Mouse (Mus musculus): Measurements from ENCODE around the gene Trpv4. TPM values are rescaled to one million over a fixed set of nuclear protein-coding genes. Genes with fewer than 3 reads are reported as not detected.

Trpv4 gene
- total RNA-seq, 2 experiments from 2014 or later: 1.6 to 1.8 TPM

DNA sequence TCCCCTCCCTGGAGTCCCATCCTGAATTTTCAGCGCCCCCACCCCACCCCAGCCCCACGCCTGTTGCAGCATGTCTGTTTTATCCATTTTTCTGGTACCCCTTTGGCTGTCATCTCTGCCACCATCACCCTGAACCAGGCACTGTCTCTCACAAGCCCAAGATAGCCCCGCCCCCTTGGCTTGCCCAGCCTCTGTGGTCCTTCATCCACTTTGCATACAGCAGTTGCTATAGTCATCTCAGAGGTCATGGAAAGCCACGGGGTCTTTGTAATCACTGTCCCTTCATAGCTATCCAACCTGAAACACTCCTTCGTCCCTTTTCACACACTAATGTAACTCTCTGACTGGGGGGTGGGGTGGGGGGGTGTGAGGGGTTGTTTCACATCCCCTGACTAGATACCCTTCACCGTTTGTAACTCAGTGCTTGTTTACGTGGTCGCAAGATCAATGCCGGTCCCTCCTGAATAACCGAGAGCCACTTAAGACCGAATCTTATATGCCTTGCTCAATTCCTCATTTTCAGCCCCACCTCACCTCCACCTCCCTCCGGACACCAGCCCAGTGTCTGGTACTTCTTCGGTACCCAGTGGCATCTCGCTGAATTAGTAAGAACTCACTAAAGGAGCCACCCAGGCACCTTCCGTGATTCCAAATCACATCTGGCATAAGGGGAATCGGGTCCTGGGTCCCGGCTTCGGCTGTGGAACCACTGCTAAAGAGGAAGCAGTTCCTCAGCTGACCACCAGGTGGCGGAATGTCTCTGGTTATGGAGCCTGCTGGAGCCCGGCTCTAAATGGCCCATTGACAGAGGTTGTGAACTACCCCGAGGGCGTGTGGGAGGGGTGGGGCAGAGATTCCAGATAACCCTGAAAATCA lies 19.2 kb downstream of the Trpv4 start:
- peak; percentile 87 for DNase-seq
- intact Hi-C loops (cut with DNase I; ENCODE audit: low total_unique reads): loop anchor here (2.0 kb wide), 1 partner anchor 28 kb away; no protein-coding TSS in a partner anchor

DNA sequence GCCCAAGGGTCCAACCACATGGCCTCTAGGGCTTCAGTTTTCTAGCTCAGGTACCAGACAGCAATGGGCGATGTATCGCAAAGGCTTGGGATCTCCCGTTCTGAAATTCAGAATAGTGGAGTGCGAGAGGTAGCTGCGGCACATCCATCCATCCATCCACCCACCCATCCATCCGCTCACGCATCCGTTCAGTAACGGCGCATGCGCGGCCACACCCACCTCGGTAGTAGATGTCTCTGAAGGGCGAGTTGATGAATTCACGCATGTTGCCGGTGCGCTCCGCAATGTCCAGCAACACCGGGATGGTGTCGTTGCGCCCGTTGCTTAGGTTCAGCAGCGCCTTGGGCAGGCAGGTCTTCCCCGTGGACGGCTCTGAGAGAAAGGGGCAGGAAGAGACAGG lies 22.1 kb downstream of the Trpv4 start:
- intact Hi-C loops (cut with DNase I; ENCODE audit: low total_unique reads): no loop called here

DNA sequence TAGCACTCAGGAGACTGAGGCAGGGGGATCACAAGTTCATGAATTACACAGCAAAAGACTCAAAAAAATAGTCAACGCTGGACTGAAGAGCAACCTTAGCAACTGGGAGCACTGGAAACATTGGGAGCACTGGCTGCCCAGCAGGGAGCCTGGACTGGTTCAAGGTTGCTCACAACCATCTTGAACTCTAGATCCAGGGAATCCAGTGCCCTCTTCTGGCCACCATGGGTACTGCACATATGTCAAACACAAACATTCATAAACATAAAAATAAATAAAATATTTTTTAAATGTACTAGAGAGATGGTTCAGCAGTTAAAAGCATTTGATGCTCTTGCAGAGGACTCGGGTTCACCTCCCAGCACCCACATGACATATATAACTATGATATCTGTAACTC lies 26.9 kb downstream of the Trpv4 start:
- intact Hi-C loops (cut with DNase I; ENCODE audit: low total_unique reads): no loop called here
- no peak for DNase-seq

More for the DNA sequence above, 22.1 kb downstream of the Trpv4 start:
- no peak for DNase-seq

DNA sequence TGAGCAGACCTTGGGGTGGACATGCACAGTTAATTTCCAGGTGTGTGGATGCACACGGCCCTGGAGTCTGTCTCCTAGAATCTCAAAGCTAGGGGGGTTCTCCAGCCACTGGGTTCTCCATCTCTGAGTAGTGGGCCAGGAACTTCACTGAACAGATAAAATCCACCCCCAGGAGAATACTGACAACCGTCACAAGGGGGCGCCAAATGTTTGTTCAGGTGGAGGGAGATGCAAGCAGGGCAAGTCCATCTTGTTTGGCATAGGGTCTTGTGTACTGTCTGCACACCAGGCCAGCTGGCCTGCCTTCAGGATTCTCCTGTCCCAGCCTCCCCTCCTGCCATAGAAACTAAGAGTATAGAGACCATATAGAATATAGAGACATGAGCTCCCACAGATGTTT lies 32.6 kb downstream of the Trpv4 start:
- DNase-seq: peak; percentile 57
- intact Hi-C loops (cut with DNase I; ENCODE audit: low total_unique reads): no loop called here

DNA sequence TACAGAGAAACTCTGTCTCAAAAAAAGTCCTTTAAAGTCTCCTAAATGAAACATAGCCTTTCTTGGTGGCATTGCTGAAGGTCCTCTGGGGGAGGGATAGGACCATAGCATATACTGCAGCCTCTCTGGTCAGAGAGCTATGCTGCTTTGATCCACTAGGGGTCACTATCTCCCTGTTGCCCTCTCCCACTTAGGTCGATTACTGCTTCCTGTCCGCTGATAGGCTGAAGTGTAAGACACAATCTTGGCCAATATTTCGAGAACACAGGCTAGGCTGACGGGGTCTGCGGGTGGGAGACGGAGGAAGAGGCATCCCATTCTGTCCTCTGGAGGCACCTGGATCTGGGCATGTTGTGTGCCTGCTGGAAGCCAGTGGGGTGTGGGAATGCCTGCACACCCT lies 37.9 kb downstream of the Trpv4 start:
- intact Hi-C loops (cut with DNase I; ENCODE audit: low total_unique reads): no loop called here
- no peak for DNase-seq

DNA sequence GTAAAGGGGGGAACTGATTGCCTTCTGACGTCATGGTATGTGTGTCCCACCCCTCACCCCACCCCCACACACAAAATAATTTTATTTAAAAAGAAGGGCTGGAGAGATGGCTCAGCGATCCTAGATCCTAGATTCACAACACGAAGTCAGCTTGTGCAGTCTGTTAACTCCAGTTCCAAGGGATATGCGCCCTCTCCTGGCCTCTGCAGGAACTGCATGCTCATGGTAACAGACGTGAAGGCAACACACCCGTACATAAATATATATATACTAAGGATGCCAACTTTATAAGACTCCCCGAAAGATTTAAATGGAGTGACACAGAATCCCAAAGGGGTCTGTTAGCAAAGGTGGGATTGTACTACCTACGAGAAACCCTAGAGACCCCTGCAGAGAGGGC lies 39.4 kb downstream of the Trpv4 start:
- intact Hi-C loops (cut with DNase I; ENCODE audit: low total_unique reads): loop anchor here (5.0 kb wide), 1 partner anchor 157 kb away; no protein-coding TSS in a partner anchor
- peak; percentile 50 for DNase-seq

DNA sequence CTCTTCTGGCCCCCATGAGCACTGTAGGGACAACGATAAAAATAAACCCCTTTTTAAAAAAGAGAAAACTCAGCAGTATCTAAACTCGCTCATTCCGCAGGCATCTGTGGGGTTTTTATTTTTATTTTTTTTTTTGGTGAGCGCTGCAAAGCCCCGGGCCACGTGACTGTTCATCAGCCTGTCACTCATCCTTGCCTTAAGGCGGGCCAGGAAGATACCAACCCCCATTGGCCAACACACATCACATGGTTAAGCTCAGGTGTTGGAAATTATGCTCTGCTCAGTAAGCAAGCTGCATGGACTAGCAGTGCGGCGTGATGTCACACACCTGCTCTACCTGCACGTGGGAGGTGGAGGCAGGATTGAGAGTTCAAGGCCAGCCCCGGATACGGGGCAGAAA lies 40.4 kb downstream of the Trpv4 start:
- intact Hi-C loops (cut with DNase I; ENCODE audit: low total_unique reads): loop anchor here (5.0 kb wide), 1 partner anchor 156 kb away; no protein-coding TSS in a partner anchor
- no peak for DNase-seq

DNA sequence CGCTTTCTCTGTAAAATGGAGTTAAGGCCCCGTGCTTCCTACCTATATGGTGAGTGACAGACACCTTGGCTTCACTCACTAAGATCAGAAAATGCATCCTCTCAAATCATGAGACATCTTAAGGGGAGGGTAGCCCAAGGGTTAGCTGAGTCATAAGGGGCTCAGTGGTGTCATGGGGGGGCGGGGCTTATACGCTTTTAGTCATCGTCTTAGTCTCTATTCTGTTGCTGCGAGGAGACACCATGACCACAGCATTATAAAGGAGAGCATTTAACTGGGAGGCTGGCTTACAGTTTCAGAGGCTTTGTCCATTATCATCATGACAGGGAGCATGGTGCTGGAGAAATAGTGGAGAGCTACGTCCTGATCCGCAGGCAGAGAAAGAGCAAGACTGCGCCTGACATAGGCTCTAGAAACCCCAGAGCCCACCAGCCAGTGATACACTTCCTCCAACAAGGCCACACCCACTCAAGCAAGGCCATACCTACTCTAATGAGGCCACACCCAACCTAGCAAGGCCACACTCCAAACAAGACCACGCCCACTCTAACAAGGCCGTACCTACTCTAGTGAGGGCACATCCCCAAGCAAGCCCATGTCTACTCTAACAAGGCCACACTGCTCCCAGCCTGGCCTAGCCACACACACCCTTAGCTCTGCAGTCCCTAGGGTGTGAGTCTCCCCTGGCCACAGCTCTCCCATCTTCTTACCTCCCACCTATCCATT lies 41.7 kb downstream of the Trpv4 start:
- DNase-seq: no peak
- intact Hi-C loops (cut with DNase I; ENCODE audit: low total_unique reads): loop anchor here (5.0 kb wide), 1 partner anchor 154 kb away; no protein-coding TSS in a partner anchor

DNA sequence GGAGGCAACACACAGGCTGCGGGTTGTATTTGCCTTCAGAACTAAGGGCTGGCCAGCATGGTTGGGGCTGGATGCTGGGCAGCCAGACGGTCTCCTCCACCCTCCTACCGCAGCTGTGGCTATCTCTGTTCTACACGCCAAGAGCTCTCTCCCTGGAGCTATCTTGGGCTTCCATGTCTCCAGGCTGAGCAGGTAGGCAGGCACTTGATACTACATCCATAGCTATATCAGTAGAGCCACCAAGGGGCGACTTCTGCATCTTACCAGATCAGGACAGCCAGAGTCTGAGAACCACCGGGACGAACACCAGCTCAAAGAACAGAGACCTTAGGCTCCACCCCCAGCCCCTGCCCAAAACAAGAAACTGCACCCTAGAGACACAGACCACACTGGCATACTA lies 43.4 kb downstream of the Trpv4 start:
- DNase-seq: no peak
- intact Hi-C loops (cut with DNase I; ENCODE audit: low total_unique reads): loop anchor here (5.0 kb wide), 1 partner anchor 153 kb away; no protein-coding TSS in a partner anchor

DNA sequence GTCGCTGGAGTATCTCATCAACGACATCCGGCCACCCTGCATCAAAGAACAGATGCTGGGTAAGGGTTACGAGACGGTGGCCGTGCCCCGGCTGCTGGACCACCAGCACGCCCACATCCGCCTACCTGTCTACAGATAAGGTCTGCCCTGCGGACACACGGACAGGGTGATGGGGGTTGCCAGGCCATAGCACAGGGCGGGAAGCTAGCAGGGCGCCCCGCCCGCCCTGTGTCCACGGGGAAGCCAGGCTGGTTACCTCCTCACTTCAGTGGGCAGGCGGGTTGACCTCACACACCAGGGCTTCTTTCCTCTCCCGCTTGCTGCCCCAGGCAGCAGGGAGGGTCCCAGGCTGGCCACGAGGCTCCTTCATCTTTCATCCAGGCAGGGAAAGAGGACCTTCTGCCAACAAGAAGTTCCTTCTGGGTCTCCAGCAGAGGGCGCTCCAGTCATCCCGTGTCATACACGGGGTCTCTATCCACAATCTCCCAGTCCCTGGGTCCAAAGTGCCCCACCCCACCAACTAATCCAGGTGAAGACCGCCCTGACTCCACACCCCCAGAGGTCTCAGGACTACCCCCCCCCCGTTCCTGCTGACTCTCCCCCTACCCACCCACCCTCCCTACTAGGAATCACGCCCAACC lies 46.1 kb downstream of the Trpv4 start:
- intact Hi-C loops (cut with DNase I; ENCODE audit: low total_unique reads): no loop called here
- peak; percentile 40 for DNase-seq

DNA sequence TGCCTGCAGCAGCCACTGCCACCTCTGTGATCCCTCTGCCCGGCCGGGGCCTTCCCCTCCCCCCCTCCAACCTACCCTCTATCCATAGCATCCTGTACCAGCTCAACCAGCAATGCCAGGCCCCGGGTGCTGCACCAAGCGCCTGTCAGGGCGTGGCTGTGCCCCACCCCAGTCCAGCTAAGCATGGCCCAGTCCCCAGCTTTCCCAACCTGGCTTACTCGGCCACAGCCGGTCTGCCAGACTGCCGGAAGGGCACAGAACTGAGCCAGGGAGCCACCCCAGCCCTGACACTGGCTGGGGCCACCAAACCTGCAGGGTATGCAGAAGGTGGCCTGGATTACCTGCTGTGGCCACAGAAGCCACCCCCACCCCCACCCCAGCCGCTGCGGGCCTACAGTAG lies 47.0 kb downstream of the Trpv4 start:
- intact Hi-C loops (cut with DNase I; ENCODE audit: low total_unique reads): no loop called here
- DNase-seq: no peak

DNA sequence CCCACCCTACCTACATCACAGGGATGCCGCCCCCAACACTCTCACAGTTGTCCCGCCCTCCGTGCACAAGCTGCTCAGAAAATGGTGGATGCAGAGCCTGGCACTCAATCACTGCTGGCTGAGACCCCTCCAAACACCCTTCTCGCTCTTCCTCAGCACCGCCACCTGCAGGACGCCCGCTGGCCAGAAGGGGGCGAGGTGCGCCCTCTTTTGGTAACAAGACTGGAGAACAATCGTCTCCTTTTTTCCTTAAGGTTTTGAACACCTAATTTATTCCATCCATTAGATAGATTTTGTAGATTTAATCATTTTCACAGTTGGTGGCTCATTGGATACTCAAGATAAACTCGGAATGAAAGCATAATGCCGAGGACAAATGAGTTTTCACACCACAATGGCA lies 49.7 kb downstream of the Trpv4 start:
- peak; percentile 73 for DNase-seq
- intact Hi-C loops (cut with DNase I; ENCODE audit: low total_unique reads): no loop called here

DNA sequence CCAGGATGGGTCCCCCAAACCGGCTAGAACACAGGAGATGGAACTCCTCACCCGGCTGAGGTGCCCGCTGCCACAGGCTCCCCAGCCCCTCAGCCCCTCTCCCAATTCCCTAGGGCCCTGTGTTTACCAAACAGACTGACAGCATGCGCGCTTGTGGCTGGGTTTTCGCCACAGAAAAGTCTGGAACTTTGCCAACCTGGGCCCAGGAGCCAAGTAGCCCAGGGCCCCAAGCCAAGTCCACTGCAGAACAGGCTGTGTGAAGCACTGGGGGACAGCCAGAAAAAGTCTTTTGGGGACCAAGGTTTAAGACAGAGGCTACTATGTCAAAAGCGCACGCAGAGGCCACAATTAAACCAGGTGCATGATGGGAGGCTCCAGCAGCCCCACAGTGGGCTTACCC lies 50.6 kb downstream of the Trpv4 start:
- DNase-seq: peak; percentile 58
- intact Hi-C loops (cut with DNase I; ENCODE audit: low total_unique reads): no loop called here

DNA sequence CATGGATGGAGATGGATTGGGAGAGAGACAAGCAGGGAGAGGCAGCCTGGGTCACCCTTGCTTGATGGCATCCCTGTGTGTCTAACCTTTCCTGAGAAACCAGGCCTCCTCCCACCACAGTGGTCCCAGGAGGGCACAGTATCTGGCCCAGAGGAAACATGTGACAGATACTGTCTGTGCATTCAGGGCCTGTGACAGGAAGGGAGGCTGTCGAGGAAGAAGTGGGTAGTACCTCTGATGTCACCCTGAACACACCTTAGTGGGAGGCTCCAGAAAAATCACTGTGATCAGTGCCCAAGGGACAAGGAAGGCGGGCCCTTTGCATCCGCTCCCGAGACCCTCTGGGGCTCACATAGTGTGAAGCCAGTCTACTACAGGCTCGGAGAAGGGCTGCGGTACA lies 52.2 kb downstream of the Trpv4 start:
- no peak for DNase-seq
- intact Hi-C loops (cut with DNase I; ENCODE audit: low total_unique reads): no loop called here

DNA sequence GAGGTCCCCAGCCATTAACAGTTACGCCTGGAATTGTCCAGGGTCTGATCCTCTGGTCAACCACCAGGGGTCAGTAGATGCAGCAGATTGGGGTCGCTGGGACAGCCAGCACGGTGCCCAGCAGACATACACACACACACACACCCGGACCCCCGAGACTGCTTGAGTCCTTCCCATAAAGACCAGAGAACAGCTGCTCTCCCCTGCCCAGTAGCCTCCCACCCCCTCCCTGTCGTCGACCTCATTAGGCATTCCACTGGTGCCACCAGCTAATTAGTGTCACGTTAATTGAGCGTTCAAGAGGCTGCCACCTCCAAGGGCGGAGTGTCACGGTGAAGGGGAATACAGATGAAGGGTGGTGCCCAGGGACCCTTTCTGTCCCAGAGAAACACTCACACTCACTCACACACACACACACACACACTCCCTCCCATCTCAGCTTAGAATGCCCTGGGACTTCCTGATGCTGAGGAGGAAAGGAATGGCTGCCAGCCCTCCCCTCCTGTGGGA lies 53.4 kb downstream of the Trpv4 start:
- no peak for DNase-seq
- intact Hi-C loops (cut with DNase I; ENCODE audit: low total_unique reads): no loop called here

DNA sequence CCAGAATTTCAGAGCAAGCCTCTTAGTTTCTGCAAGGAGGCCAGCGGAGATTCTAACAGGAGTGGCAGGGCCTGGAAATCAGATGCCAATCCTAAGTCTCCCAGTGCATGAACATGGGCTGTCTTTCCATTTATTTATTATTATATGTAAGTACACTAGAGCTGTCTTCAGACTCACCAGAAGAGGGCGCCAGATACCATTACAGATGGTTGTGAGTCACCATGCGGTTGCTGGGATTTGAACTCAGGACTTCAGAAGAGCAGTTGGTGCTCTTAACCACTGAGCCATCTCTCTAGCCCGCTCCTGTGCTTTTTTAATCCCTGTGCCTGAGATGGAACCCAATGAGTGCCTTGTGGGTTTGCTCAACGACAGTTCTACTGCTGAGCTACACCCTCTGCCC lies 54.2 kb downstream of the Trpv4 start:
- DNase-seq: no peak
- intact Hi-C loops (cut with DNase I; ENCODE audit: low total_unique reads): no loop called here

DNA sequence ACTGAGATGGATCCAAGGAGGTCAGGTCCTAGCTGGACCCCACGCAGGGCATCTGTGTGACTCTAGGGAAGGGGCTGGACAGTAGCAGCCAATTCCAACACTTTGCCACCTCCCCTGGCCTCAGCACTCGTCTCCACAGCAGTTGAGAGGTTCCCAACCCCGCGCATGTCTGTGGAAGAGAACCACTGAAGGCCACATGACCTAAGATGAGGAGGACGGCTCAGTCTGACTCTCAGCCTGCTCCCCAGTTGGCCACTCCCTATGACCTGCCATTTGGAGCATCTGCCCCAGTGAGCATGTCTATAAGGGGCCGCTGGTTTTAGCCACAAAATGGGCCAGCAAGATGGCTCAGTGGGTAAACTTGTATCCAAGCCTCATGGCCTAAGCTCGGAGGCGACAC lies 56.2 kb downstream of the Trpv4 start:
- intact Hi-C loops (cut with DNase I; ENCODE audit: low total_unique reads): no loop called here

DNA sequence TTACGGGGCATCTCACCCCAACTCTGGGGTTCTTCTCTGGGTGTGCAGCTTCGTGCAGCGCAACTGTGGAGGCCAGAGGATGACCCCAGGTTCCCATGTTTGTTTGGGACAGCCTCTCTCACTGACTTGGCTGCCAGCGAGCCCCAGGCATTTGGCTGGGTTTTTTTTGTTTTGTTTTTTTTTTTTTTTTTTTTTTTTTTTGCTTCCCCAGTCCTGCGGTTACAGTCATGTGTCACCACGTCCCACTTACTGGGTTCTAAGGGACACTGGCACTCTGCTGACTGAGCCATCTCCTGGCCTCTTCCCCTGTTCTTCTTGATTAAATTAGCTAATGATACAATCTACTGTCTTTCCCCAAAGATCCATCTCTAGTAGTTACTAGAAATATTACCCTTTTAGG lies 60.6 kb downstream of the Trpv4 start:
- intact Hi-C loops (cut with DNase I; ENCODE audit: low total_unique reads): no loop called here

More for the DNA sequence above, 56.2 kb downstream of the Trpv4 start:
- DNase-seq: no peak

DNA sequence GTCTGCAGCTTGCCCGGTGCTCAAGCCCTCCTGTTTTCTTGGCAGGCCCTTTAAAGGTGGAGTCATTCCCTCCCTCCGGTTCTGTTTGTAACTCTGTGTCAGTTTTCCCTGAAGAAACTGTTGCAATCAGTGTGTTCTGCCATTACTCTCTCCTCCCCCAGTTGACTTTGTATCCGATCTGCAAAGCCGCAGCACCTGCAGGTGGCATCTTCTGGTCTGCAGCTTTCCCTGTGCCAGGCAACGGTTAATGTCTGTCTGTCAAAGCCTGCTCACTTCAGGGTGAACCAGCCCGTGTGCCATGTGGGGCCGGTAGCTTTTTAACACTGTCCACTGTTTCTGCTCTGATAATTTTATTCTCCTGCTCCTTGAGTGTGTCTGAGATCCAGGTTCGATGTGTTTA lies 61.0 kb downstream of the Trpv4 start:
- intact Hi-C loops (cut with DNase I; ENCODE audit: low total_unique reads): no loop called here
- DNase-seq: no peak

More for the DNA sequence above, 60.6 kb downstream of the Trpv4 start:
- DNase-seq: no peak

DNA sequence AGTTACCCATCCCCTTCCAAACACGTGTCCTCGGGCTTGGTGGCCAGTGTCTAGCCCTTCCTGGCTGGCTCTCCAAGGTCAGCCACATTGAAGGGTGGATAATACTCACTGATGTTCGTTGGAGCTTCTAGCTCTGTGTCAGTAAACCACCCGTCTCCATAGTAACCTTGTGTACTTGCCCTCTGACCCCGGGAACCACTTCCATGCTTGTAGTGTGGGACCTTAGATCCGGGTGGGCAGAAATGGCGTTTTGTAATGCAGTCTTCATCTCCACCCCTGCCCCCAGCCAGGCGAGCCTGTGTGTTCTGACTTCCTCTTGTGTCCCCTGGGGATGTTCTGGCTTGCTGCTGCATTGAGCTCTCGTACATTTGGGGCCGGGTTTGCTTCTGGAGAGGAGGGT lies 61.6 kb downstream of the Trpv4 start:
- intact Hi-C loops (cut with DNase I; ENCODE audit: low total_unique reads): no loop called here
- DNase-seq: peak; percentile 34
